Mouse (Mus musculus): ENCODE results near the gene Pwwp2b. TPM values are rescaled to one million over a fixed set of nuclear protein-coding genes. Genes with fewer than 3 reads are reported as not detected.

Pwwp2b gene
- polyA plus RNA-seq, 1 experiment: not detected

GRCm38 (mm10) chr7:139221072-139221471 is 27.2 kb upstream of the Pwwp2b start:
- H3K27ac ChIP-seq (ENCODE audit: insufficient read depth, low read depth, low read length): no peak overlapping the region
- 82% methylated on average over 5 of the region's 5 CpGs for WGBS
- no peak overlapping the region for H3K4me3 ChIP-seq (ENCODE audit: insufficient read depth, low read depth, low read length)
- TF ChIP-seq POLR2A (IDR thresholded peaks at IDR 0.05; ENCODE audit: insufficient read depth, low read depth, low read length) (no peak), CTCF (IDR thresholded peaks at IDR 0.05; ENCODE audit: insufficient read depth, low read depth, low read length) (no peak)
- H3K4me1 ChIP-seq (ENCODE audit: control insufficient read depth, insufficient read depth, low read length): peaks cover 20% of the 10 kb centered on the region

GRCm38 (mm10) chr7:139221856-139222255 is 26.4 kb upstream of the Pwwp2b start:
- TF ChIP-seq POLR2A (IDR thresholded peaks at IDR 0.05; ENCODE audit: insufficient read depth, low read depth, low read length) (no peak), CTCF (IDR thresholded peaks at IDR 0.05; ENCODE audit: insufficient read depth, low read depth, low read length) (no peak)
- peaks cover 20% of the 10 kb centered on the region for H3K4me1 ChIP-seq (ENCODE audit: control insufficient read depth, insufficient read depth, low read length)
- 90% methylated on average over 2 of the region's 2 CpGs for WGBS

GRCm38 (mm10) chr7:139222341-139222740 is 25.9 kb upstream of the Pwwp2b start:
- no peak for TF ChIP-seq CTCF (IDR thresholded peaks at IDR 0.05; ENCODE audit: insufficient read depth, low read depth, low read length)
- TF ChIP-seq POLR2A (IDR thresholded peaks at IDR 0.05; ENCODE audit: insufficient read depth, low read depth, low read length): no peak
- Histone ChIP-seq H3K27ac (ENCODE audit: insufficient read depth, low read depth, low read length) (no peak overlapping the region), H3K4me3 (ENCODE audit: insufficient read depth, low read depth, low read length) (no peak overlapping the region), H3K4me1 (ENCODE audit: control insufficient read depth, insufficient read depth, low read length) (peaks cover 20% of the 10 kb centered on the region)
- 91% methylated on average over 4 of the region's 4 CpGs for WGBS

More at GRCm38 (mm10) chr7:139221856-139222255, 26.4 kb upstream of the Pwwp2b start:
- Histone ChIP-seq H3K4me3 (ENCODE audit: insufficient read depth, low read depth, low read length) (no peak overlapping the region), H3K27ac (ENCODE audit: insufficient read depth, low read depth, low read length) (no peak overlapping the region)

- Histone ChIP-seq H3K27ac (ENCODE audit: insufficient read depth, low read depth, low read length) (no peak overlapping the region; the same call in 1 of the 2 replicates), H3K4me3 (ENCODE audit: insufficient read depth, low read depth, low read length) (no peak overlapping the region), H3K4me1 (ENCODE audit: control insufficient read depth, insufficient read depth, low read length) (peaks cover 20% of the 10 kb centered on the region)
- WGBS: 64% methylated on average over 1 of the region's 1 CpGs
- TF ChIP-seq POLR2A (IDR thresholded peaks at IDR 0.05; ENCODE audit: insufficient read depth, low read depth, low read length) (no peak), CTCF (IDR thresholded peaks at IDR 0.05; ENCODE audit: insufficient read depth, low read depth, low read length) (no peak)
Measured at GRCm38 (mm10) chr7:139224070-139224469, 24.2 kb upstream of the Pwwp2b start.

GRCm38 (mm10) chr7:139224725-139225124 is 23.6 kb upstream of the Pwwp2b start:
- TF ChIP-seq POLR2A (IDR thresholded peaks at IDR 0.05; ENCODE audit: insufficient read depth, low read depth, low read length): no peak
- no peak overlapping the region for H3K4me3 ChIP-seq (ENCODE audit: insufficient read depth, low read depth, low read length)
- H3K4me1 ChIP-seq (ENCODE audit: control insufficient read depth, insufficient read depth, low read length): peaks cover 20% of the 10 kb centered on the region
- 81% methylated on average over 8 of the region's 8 CpGs for WGBS
- H3K27ac ChIP-seq (ENCODE audit: insufficient read depth, low read depth, low read length): no peak overlapping the region

- H3K4me3 ChIP-seq (ENCODE audit: insufficient read depth, low read depth, low read length): no peak overlapping the region
- 91% methylated on average over 7 of the region's 7 CpGs for WGBS
- H3K27ac ChIP-seq (ENCODE audit: insufficient read depth, low read depth, low read length): no peak overlapping the region
- TF ChIP-seq CTCF (IDR thresholded peaks at IDR 0.05; ENCODE audit: insufficient read depth, low read depth, low read length) (no peak), POLR2A (IDR thresholded peaks at IDR 0.05; ENCODE audit: insufficient read depth, low read depth, low read length) (no peak)
- H3K4me1 ChIP-seq (ENCODE audit: control insufficient read depth, insufficient read depth, low read length): peaks cover 18% of the 10 kb centered on the region
Measured at GRCm38 (mm10) chr7:139226416-139226815, 21.9 kb upstream of the Pwwp2b start.

- peaks cover 7% of the 10 kb centered on the region for H3K4me1 ChIP-seq (ENCODE audit: control insufficient read depth, insufficient read depth, low read length)
- H3K4me3 ChIP-seq (ENCODE audit: insufficient read depth, low read depth, low read length): no peak overlapping the region
- WGBS: 85% methylated on average over 6 of the region's 6 CpGs
- H3K27ac ChIP-seq (ENCODE audit: insufficient read depth, low read depth, low read length): no peak overlapping the region
- TF ChIP-seq CTCF (IDR thresholded peaks at IDR 0.05; ENCODE audit: insufficient read depth, low read depth, low read length): no peak
- no peak for TF ChIP-seq POLR2A (IDR thresholded peaks at IDR 0.05; ENCODE audit: insufficient read depth, low read depth, low read length)
Measured at GRCm38 (mm10) chr7:139228447-139229171, 19.7 kb upstream of the Pwwp2b start.

GRCm38 (mm10) chr7:139229837-139230236 is 18.4 kb upstream of the Pwwp2b start:
- H3K4me3 ChIP-seq (ENCODE audit: insufficient read depth, low read depth, low read length): no peak overlapping the region
- WGBS: 88% methylated on average over 5 of the region's 5 CpGs
- H3K27ac ChIP-seq (ENCODE audit: insufficient read depth, low read depth, low read length): no peak overlapping the region
- TF ChIP-seq POLR2A (IDR thresholded peaks at IDR 0.05; ENCODE audit: insufficient read depth, low read depth, low read length): no peak
- no peak for TF ChIP-seq CTCF (IDR thresholded peaks at IDR 0.05; ENCODE audit: insufficient read depth, low read depth, low read length)
- peaks cover 10% of the 10 kb centered on the region for H3K4me1 ChIP-seq (ENCODE audit: control insufficient read depth, insufficient read depth, low read length)

- Histone ChIP-seq H3K4me1 (ENCODE audit: control insufficient read depth, insufficient read depth, low read length) (peaks cover 10% of the 10 kb centered on the region), H3K27ac (ENCODE audit: insufficient read depth, low read depth, low read length) (no peak overlapping the region), H3K4me3 (ENCODE audit: insufficient read depth, low read depth, low read length) (no peak overlapping the region)
- TF ChIP-seq POLR2A (IDR thresholded peaks at IDR 0.05; ENCODE audit: insufficient read depth, low read depth, low read length): no peak
- no peak for TF ChIP-seq CTCF (IDR thresholded peaks at IDR 0.05; ENCODE audit: insufficient read depth, low read depth, low read length)
- 85% methylated on average over 12 of the region's 12 CpGs for WGBS
Measured at GRCm38 (mm10) chr7:139230241-139230640, 18.0 kb upstream of the Pwwp2b start.
